Mouse (Mus musculus) forebrain, embryonic 15.5 days (tissue): ENCODE measurements around the gene Parp1. TPM values are rescaled to one million over a fixed set of nuclear protein-coding genes. Genes with fewer than 3 reads are reported as not detected.
A peak's percentile ranks its signal among the peaks of the same experiment; 100 is the strongest.
"Not testable (repeated sequence)": the region's sequence is repeated elsewhere in the genome, so short reads cannot be mapped to it uniquely, and the experiment has no call there.

ENCODE experiments used
- ATAC-seq: fragments of 200-750 bp; cut with Nextera tagmentation; replicated peaks from 2 replicates; pipeline ENCODE4 v1.8.0; 2017; ENCODE audit warnings: mild to moderate bottlenecking, moderate TSS enrichment, moderate library complexity
- H3K27ac ChIP-seq: fragments of 300-500 bp; sonication (generic); replicated peaks from 2 replicates; pipeline ENCODE4 v1.5.1; 2015; ENCODE audit warnings: mild to moderate bottlenecking, inconsistent platforms
- H3K27me3 ChIP-seq: fragments of 300-500 bp; sonication (generic); 2 replicates; pipeline ENCODE4 v1.6.1; 2015; ENCODE audit warnings: inconsistent platforms
- H3K36me3 ChIP-seq: fragments of 300-500 bp; sonication (generic); 2 replicates; pipeline ENCODE4 v1.6.1; 2015; ENCODE audit warnings: mild to moderate bottlenecking, inconsistent platforms
- H3K4me1 ChIP-seq: fragments of 300-500 bp; sonication (generic); 2 replicates; pipeline ENCODE4 v1.6.1; 2015; ENCODE audit warnings: inconsistent platforms
- H3K4me2 ChIP-seq: fragments of 300-500 bp; sonication (generic); replicated peaks from 2 replicates; pipeline ENCODE4 v1.6.1; 2015; ENCODE audit warnings: mild to moderate bottlenecking, inconsistent platforms
- H3K4me3 ChIP-seq: fragments of 300-500 bp; sonication (generic); 2 replicates; pipeline ENCODE4 v1.5.1; 2015; ENCODE audit warnings: mild to moderate bottlenecking, inconsistent platforms
- H3K9ac ChIP-seq: fragments of 300-500 bp; sonication (generic); replicated peaks from 2 replicates; pipeline ENCODE4 v1.6.1; 2015; ENCODE audit warnings: mild to moderate bottlenecking, inconsistent platforms
- H3K9me3 ChIP-seq: fragments of 300-500 bp; sonication (generic); 2 replicates; pipeline ENCODE4 v1.6.1; 2016; ENCODE audit warnings: inconsistent platforms
- WGBS: fragments of 180-500 bp; shearing (Covaris S2); methylation state at CpG from one replicate; pipeline ENCODE4 v1.1.7; 2015; ENCODE audit warnings: mixed read lengths; 5-methylcytosine and 5-hydroxymethylcytosine counted together
- polyA plus RNA-seq: library from polyadenylated mRNA; unstranded; fragments of >200 nt; fragmentation: Nextera tagmentation; extraction: Ambion mirVana; gene quantifications from 2 replicates; pipeline ENCODE4 v1.2.1, GENCODE M21; 2015

Gene Parp1
- polyA plus RNA-seq, 1 experiment from 2014 or later, result 144 TPM

DNA sequence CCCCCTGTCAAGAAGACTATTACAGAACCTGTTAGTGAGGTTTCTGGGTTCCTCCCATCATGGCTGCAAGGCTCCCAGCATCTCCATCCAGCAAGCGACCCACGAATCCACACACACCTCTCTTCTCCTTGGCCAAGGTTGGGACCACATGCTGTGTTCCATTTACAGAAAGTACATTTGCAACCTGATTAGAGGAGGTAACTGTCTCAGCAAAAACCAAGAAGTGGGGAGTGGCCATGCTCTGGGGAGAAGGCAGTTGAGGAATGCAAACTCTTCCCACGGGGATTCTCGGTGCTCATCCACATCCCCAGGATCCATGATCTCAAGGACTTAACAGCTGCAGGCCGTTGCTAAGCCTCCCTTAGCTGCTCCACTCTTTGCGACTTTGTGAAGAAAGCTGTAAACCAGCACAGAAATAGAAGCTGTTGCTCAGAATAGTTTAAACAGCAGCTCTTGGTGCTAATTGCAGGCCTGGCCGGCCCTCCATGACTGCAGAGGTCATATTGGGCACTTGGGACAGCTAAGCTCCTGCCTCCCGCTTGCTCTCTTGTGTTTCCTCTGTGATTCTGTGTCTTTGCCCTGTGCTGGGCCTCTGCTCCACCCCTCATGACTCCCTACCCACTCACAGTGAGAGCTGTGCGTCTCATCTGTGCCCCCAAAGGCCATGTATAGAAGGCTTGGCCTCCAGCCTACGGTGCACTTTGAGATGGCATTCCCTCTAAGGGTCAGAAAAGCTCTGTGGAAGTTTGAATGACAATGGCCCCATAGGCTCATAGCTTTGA, 38.3 kb downstream of the Parp1 start:
- Histone ChIP-seq H3K4me3 (no peak overlapping the region), H3K4me2 (no peak overlapping the region), H3K9me3 (no peaks in the 10 kb centered on the region), H3K27ac (no peak overlapping the region), H3K36me3 (peaks cover 15% of the 10 kb centered on the region), H3K4me1 (no peaks in the 10 kb centered on the region), H3K9ac (no peak overlapping the region), H3K27me3 (no peaks in the 10 kb centered on the region)
- no peak for ATAC-seq
- 85% methylated on average over 10 of the region's 10 CpGs for WGBS

DNA sequence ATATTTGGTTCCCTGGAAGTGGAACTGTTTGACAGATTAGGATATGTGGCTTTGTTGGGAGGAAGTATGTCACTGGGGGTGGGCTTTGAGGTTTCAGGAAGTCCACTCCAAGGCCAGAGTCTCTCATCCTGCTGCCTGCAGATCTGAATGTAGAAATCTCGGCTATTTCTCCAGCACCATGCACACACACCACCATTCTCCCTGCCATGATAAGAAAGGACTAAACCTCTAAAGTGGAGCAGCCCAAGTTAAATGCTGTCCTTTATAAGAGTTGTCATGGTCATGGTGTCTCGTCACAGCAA, 38.8 kb downstream of the Parp1 start:
- no peak overlapping the region for H3K4me2 ChIP-seq
- H3K9me3 ChIP-seq, result no peaks in the 10 kb centered on the region
- 88% methylated on average over 2 of the region's 2 CpGs for whole genome bisulfite sequencing
- no peak overlapping the region for H3K4me3 ChIP-seq
- no peak overlapping the region for H3K27ac ChIP-seq
- no peak overlapping the region for H3K9ac ChIP-seq
- no peaks in the 10 kb centered on the region for H3K4me1 ChIP-seq
- H3K36me3 ChIP-seq, result peaks cover 11% of the 10 kb centered on the region; the same call in 1 of the 2 replicates
- no peaks in the 10 kb centered on the region for H3K27me3 ChIP-seq
- no peak for ATAC-seq

DNA sequence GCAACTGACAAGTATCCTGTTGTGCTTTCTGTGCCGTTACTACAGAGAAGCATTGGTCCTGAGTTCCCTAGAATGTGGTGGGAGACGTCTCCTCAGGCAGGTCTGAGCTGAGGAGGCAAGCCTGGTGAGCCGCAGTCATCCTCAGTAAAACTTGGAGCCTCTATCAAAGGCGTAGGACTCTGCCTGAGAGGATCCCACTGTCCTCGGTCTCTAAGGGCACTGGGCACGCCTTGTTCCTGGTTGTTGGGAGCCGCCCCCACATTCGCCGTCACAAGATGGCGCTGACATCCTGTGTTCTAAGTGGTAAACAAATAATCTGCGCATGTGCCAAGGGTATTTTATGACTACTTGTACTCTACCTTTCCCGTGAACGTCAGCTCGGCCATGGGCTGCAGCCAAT, 43.1 kb downstream of the Parp1 start:
- H3K9me3 ChIP-seq, H3K27ac ChIP-seq, H3K4me1 ChIP-seq, ATAC-seq, H3K4me3 ChIP-seq, H3K4me2 ChIP-seq, H3K27me3 ChIP-seq, H3K9ac ChIP-seq, H3K36me3 ChIP-seq: not testable (repeated sequence)
- 96% methylated on average over 11 of the region's 14 CpGs for WGBS

DNA sequence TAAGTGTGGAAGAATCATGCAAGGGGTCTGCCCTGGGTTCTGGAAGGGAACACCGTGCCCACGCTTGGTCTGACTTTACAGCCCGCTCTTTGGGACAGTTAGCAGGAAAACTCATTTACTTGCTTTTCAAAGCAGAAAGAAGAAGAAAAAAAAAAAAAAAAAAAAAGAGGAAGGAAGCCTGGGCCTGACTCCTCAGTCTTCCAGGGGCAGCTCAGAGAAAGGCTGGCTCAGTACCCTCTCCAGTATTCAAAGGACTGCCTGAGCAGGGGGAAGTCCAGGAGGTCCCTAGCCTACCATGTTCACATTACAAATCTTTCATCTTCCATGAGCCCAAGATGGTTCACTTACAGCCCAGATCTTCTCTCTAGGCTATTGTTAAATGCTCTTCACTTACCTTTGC, 48.0 kb downstream of the Parp1 start:
- Histone ChIP-seq H3K27ac (no peak overlapping the region), H3K9ac (no peak overlapping the region), H3K36me3 (no peaks in the 10 kb centered on the region), H3K4me2 (no peak overlapping the region), H3K27me3 (no peaks in the 10 kb centered on the region), H3K9me3 (no peaks in the 10 kb centered on the region), H3K4me3 (no peak overlapping the region), H3K4me1 (no peaks in the 10 kb centered on the region)
- no peak for ATAC-seq
- WGBS, result 98% methylated on average over 3 of the region's 3 CpGs

DNA sequence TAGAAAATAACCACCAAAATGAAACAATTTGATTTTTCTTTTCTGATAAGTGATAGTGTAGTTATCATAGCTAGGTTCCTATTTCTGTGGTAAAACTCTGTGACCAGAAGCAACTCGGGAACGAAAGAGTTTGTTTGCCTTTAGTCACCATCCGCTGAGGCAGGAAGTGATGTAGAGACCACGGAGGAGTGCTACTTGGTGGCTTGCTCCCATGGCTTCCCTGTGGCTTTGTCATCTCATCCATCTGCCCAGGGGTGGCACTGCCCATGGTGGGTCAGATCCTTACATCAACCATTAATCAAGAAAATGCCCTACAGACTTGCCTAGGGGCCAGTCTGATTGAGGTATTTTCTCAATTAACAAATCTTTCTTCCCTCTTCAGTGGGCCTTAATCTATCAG, 53.7 kb downstream of the Parp1 start:
- no peak overlapping the region for H3K4me2 ChIP-seq
- no peaks in the 10 kb centered on the region for H3K27me3 ChIP-seq
- ATAC-seq, result no peak
- 83% methylated on average over 4 of the region's 4 CpGs for WGBS
- no peak overlapping the region for H3K27ac ChIP-seq
- H3K9me3 ChIP-seq, result no peaks in the 10 kb centered on the region
- H3K36me3 ChIP-seq, result no peaks in the 10 kb centered on the region
- no peak overlapping the region for H3K9ac ChIP-seq
- H3K4me3 ChIP-seq, result no peak overlapping the region
- H3K4me1 ChIP-seq, result no peaks in the 10 kb centered on the region

DNA sequence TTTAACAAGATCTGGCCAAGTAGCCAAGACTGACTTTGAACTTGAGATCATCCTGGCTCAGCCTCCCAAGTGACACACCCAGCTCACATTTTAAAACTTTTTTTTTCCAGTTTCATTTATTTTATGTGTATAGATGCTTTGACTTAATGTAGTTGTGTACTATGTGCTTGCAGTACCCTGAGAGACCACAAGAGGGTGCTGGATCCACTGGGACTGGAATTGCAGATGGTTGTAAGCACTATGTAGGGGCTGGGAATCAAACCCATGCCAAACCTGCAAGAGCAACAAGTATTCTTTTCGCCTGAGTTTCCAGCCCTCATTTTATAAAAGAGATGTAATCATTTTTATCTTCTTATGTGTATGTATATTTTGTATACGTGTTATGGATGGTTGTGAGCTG, 55.2 kb downstream of the Parp1 start:
- Histone ChIP-seq H3K9ac (no peak overlapping the region), H3K4me2 (no peak overlapping the region), H3K27me3 (no peaks in the 10 kb centered on the region), H3K4me1 (no peaks in the 10 kb centered on the region), H3K27ac (no peak overlapping the region), H3K36me3 (no peaks in the 10 kb centered on the region), H3K4me3 (no peak overlapping the region), H3K9me3 (no peaks in the 10 kb centered on the region)
- no peak for ATAC-seq
- 92% methylated on average over 2 of the region's 2 CpGs for WGBS

DNA sequence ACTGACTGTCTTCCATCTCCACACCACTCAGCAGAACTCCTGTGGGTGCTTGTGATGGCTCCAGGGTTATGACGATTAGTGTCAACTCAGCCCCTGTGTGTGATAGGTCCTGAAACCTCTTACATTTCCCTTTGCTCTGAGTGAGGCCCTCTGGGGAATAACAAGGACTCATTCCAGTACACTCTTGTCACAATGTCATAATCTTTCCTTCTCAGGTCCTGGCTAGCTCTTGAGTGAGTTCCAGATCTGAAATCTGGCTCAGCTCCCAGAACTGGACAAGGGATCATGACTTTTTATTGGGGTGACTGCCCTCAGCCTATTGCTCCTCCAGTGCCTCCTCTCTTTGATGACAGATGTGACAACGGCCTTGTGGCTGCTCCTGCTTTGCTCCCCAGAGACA, 57.4 kb downstream of the Parp1 start:
- no peak for ATAC-seq
- no peaks in the 10 kb centered on the region for H3K36me3 ChIP-seq
- WGBS, result 85% methylated on average over 2 of the region's 2 CpGs
- no peak overlapping the region for H3K4me2 ChIP-seq
- H3K27me3 ChIP-seq, result no peaks in the 10 kb centered on the region
- no peaks in the 10 kb centered on the region for H3K9me3 ChIP-seq
- no peak overlapping the region for H3K27ac ChIP-seq
- H3K9ac ChIP-seq, result no peak overlapping the region
- no peak overlapping the region for H3K4me3 ChIP-seq
- no peaks in the 10 kb centered on the region for H3K4me1 ChIP-seq

DNA sequence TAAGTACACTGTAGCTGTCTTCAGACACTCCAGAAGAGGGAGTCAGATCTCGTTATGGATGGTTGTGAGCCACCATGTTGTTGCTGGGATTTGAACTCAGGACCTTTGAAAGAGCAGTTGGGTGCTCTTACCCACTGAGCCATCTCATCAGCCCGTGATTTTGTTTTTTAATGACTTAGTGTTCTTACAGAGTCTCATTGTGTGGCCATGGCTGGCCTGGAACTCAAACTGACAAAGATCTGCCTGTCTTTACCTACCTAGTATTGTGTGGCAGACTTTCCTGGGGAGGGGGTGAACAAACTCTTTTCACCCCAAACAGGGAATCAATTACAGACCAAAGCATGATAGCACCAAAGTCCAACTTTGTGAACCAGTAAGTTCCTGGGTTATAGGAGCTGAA, 69.1 kb downstream of the Parp1 start:
- not testable (repeated sequence) for H3K4me3 ChIP-seq, H3K9ac ChIP-seq, H3K9me3 ChIP-seq, H3K27me3 ChIP-seq, ATAC-seq, H3K4me2 ChIP-seq, H3K36me3 ChIP-seq, H3K27ac ChIP-seq
- peaks cover 20% of the 10 kb centered on the region for H3K4me1 ChIP-seq
- 76% methylated on average over 2 of the region's 2 CpGs for WGBS

DNA sequence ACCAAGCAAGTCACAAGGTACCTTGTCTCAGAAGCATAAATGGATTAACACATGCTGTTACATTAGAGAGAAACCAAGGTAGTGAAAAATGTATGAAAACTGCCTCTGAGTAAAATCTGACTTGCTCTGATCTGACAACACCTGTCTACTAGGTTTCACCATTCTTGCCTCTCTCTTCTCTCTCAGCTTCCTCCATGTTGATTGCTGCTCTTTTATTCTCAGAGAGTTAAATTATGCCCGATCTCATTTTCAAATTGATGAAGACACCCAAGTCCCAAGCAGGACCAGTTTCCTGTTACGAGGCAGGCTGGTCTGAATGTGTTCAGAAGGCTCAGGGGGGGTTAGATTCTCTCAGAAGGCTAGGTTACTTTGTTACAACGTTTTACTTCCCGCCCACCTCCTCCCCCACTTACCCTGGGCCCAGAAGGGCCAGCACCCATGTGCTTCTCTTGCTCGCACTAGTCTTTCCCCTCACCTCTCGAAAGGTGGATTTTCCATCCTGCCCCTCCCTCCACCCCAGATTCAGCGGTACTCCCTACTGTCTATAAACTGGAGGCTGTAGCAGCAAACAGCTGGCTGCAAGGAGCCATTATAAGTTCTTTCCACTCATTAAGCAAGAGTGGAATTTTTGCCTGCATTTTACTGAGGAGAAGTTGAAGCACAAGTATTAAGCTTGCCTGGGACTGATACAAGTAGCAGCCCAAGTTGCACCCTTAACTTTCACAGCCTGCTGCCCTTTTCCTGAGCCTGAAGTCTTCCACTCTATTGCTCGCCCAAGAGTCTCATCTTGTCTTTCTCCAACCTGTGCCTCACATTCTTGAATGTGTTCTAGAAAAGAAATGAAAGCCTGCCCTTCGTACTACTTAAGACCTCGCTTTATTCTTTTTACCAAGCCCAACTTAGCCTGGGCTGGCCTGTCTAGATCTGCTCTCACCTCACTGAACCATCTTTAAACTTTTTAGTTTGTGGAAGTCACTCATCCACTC, 71.0 kb downstream of the Parp1 start:
- peak overlapping the region; percentile 75 for H3K4me2 ChIP-seq
- peak overlapping the region; percentile 95 for H3K4me3 ChIP-seq
- no peaks in the 10 kb centered on the region for H3K27me3 ChIP-seq
- peak overlapping the region; percentile 95 for H3K9ac ChIP-seq
- peaks cover 26% of the 10 kb centered on the region for H3K4me1 ChIP-seq
- WGBS, result 35% methylated on average over 10 of the region's 10 CpGs
- H3K27ac ChIP-seq, result no peak overlapping the region
- H3K36me3 ChIP-seq, result no peaks in the 10 kb centered on the region
- ATAC-seq, result no peak
- H3K9me3 ChIP-seq, result no peaks in the 10 kb centered on the region

DNA sequence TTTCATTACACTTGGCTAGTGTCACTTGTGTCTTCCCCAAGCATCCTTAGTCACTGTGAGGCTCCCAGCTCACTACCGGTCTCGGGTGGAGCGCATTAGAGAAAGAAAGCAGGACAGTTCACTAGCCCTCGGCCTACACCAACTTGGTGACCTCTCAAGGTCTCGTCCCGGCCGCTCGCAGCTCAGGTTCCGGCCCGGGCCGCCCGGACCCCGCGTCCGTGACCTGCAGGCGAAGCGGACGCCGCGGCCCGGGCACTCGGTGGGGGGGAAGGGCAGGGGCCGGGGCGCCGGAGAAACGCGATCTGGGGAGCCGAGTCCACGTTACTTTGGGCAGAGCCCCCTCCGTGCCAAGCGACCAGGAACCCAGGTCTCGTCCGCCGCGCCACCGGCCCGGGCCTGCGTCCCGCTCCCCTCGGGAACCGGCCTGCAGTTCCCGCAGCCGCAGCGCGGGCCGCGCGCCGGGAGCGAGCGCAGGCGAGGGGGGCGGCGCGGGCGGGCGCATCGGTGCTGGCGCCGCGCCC, 71.9 kb downstream of the Parp1 start:
- peaks cover 26% of the 10 kb centered on the region for H3K4me1 ChIP-seq
- peak overlapping the region; percentile 95 for H3K9ac ChIP-seq
- under 1% methylated on average over 45 of the region's 61 CpGs for WGBS
- ATAC-seq, result peak; percentile 63
- no peaks in the 10 kb centered on the region for H3K27me3 ChIP-seq
- no peaks in the 10 kb centered on the region for H3K36me3 ChIP-seq
- peak overlapping the region; percentile 95 for H3K4me3 ChIP-seq
- peak overlapping the region; percentile 94 for H3K27ac ChIP-seq
- no peaks in the 10 kb centered on the region for H3K9me3 ChIP-seq
- peak overlapping the region; percentile 75 for H3K4me2 ChIP-seq

DNA sequence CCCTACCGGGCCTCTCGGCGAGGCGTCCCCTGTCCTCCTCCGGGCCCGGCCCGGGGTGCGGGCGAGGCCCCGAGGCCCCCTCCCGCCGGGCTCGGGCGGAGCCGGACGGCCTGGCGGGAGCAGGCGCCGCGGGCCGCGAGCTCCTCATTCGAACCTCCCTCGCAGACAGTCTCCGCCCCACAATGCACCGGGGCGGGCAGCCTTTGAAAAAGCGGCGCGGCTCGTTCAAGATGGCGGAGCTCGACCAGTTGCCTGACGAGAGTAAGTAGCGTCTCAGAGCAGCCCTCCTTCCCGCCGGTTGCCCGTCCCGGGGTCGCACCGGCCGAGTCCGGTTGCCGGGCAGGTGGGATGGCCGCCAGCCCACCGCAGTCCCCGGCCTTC, 72.4 kb downstream of the Parp1 start, which contains the start of gene Lin9:
Gene Lin9 (plus strand): TSS at position 14 of the 381 bp plus-strand sequence.
- Histone ChIP-seq H3K4me2 (peak within 1 kb of the TSS; percentile 75), H3K4me3 (peak within 1 kb of the TSS; percentile 95), H3K27ac (peak within 1 kb of the TSS; percentile 94), H3K9ac (peak within 1 kb of the TSS; percentile 95), H3K9me3 (no peaks in the 10 kb centered on the region), H3K36me3 (no peaks in the 10 kb centered on the region), H3K4me1 (peaks cover 26% of the 10 kb centered on the region), H3K27me3 (no peaks in the 10 kb centered on the region)
- WGBS, result under 1% methylated on average over 42 of the region's 47 CpGs
- peak; percentile 89 for ATAC-seq

DNA sequence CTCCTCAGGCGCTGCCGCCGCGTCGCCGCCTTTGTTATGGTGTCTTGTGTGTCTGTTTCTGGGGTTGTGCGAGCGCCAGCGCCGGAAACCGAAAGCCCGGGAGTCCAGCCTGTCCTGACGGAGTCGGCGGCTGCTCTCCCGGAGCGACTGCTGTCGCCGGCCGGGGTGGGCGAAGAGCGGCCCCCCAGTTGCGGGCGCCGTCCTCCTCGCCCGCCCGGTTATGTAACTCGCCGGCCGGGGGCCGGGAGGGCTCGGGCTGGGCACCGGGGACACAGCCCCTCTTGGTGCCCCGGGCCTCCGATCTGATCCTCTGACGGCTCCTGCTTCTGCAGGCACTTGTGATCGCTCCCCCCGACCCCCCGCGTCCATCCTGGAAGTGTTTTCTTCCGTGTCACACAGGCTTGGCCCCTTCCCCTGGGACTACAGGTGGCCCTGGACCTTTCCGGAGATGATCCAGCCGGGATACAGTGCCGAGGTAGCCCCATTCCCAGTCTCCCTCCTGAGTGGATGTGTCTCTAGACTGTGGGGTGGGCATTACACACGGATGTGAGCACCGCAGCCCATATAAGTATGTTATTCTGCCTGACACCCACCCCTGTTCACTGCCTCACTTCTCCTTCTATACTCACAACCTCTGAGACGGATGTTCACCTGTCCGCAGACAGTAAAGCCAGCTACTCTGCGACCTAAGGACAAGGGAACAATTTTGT, 72.9 kb downstream of the Parp1 start:
- Histone ChIP-seq H3K9me3 (no peaks in the 10 kb centered on the region), H3K36me3 (no peaks in the 10 kb centered on the region), H3K27me3 (no peaks in the 10 kb centered on the region), H3K9ac (peak overlapping the region; percentile 95), H3K4me3 (peak overlapping the region; percentile 95), H3K4me2 (peak overlapping the region; percentile 75), H3K27ac (peak overlapping the region; percentile 94), H3K4me1 (peaks cover 26% of the 10 kb centered on the region)
- peak; percentile 74 for ATAC-seq
- WGBS, result 3% methylated on average over 50 of the region's 50 CpGs
